Mouse (Mus musculus) limb, embryonic 15.5 days (tissue): ENCODE data around the gene Abhd15. TPM values are rescaled to one million over a fixed set of nuclear protein-coding genes. Genes with fewer than 3 reads are reported as not detected.

Source experiments
- ATAC-seq: fragments of 200-750 bp; cut with Nextera tagmentation; 2 replicates; pipeline ENCODE4 v1.8.0; 2017; ENCODE audit warnings: low read depth, moderate TSS enrichment; ENCODE audit not compliant: insufficient number of reproducible peaks, low FRiP score, low TSS enrichment
- H3K27ac ChIP-seq: fragments of 300-500 bp; sonication (generic); 2 replicates; pipeline ENCODE4 v1.5.1; 2015; ENCODE audit warnings: moderate library complexity, mild to moderate bottlenecking, inconsistent platforms
- H3K27me3 ChIP-seq: fragments of 300-500 bp; sonication (generic); 2 replicates; pipeline ENCODE4 v1.6.1; 2015; ENCODE audit warnings: inconsistent platforms
- H3K36me3 ChIP-seq: fragments of 300-500 bp; sonication (generic); 2 replicates; pipeline ENCODE4 v1.6.1; 2015; ENCODE audit warnings: inconsistent platforms
- H3K4me1 ChIP-seq: fragments of 300-500 bp; sonication (generic); 2 replicates; pipeline ENCODE4 v1.6.1; 2015; ENCODE audit warnings: inconsistent platforms
- H3K4me2 ChIP-seq: fragments of 300-500 bp; sonication (generic); 2 replicates; pipeline ENCODE4 v1.6.1; 2015; ENCODE audit warnings: mild to moderate bottlenecking, inconsistent platforms
- H3K4me3 ChIP-seq: fragments of 300-500 bp; sonication (generic); 2 replicates; pipeline ENCODE4 v1.5.1; 2015; ENCODE audit warnings: mild to moderate bottlenecking, inconsistent platforms
- H3K9ac ChIP-seq: fragments of 300-500 bp; sonication (generic); 2 replicates; pipeline ENCODE4 v1.6.1; 2015; ENCODE audit warnings: inconsistent platforms
- H3K9me3 ChIP-seq: fragments of 300-500 bp; sonication (generic); 2 replicates; pipeline ENCODE4 v1.6.1; 2016; ENCODE audit warnings: inconsistent platforms
- WGBS: fragments of 180-500 bp; shearing (Covaris S2); methylation state at CpG from one replicate; pipeline ENCODE4 v1.1.7; 2015; 5-methylcytosine and 5-hydroxymethylcytosine counted together
- polyA plus RNA-seq: library from polyadenylated mRNA; unstranded; fragments of >200 nt; fragmentation: Nextera tagmentation; extraction: Ambion mirVana; gene quantifications from 2 replicates; pipeline ENCODE4 v1.2.1, GENCODE M21; 2015

Abhd15 gene
- polyA plus RNA-seq, 1 experiment from 2014 or later: 3.0 TPM

GRCm38 (mm10) chr11:77504377-77504776, 10.5 kb upstream of the Abhd15 start:
- WGBS: 92% methylated on average over 19 of the region's 19 CpGs
- H3K4me2 ChIP-seq: no peak overlapping the region
- no peak overlapping the region for H3K9ac ChIP-seq
- peaks cover 52% of the 10 kb centered on the region for H3K4me1 ChIP-seq
- H3K27me3 ChIP-seq: no peaks in the 10 kb centered on the region
- H3K36me3 ChIP-seq: peaks cover 77% of the 10 kb centered on the region
- no peak overlapping the region for H3K4me3 ChIP-seq
- no peaks in the 10 kb centered on the region for H3K9me3 ChIP-seq
- 0 out of 2 replicates have a peak overlapping the region, but pooled peaks have one; percentile 0 for H3K27ac ChIP-seq
- ATAC-seq: no peak

- peaks cover 72% of the 10 kb centered on the region for H3K36me3 ChIP-seq
- no peak overlapping the region for H3K9ac ChIP-seq
- H3K27ac ChIP-seq: no peak overlapping the region
- H3K9me3 ChIP-seq: no peaks in the 10 kb centered on the region
- no peak for ATAC-seq
- no peak overlapping the region for H3K4me3 ChIP-seq
- H3K4me2 ChIP-seq: no peak overlapping the region
- H3K27me3 ChIP-seq: no peaks in the 10 kb centered on the region
- 89% methylated on average over 22 of the region's 22 CpGs for WGBS
- peaks cover 48% of the 10 kb centered on the region for H3K4me1 ChIP-seq
These were observed 9.5 kb upstream of the Abhd15 start for GRCm38 (mm10) chr11:77505291-77505980.

GRCm38 (mm10) chr11:77506273-77506672, 8.6 kb upstream of the Abhd15 start:
- no peak overlapping the region for H3K4me3 ChIP-seq

GRCm38 (mm10) chr11:77506941-77507340, 8.0 kb upstream of the Abhd15 start:
- Histone ChIP-seq H3K27ac (peak overlapping the region; percentile 71; the same call in 1 of the 2 replicates), H3K36me3 (peaks cover 65% of the 10 kb centered on the region), H3K9me3 (no peaks in the 10 kb centered on the region), H3K9ac (0 out of 2 replicates have a peak overlapping the region, but pooled peaks have one; percentile 2), H3K4me2 (no peak overlapping the region), H3K4me3 (no peak overlapping the region), H3K4me1 (peaks cover 45% of the 10 kb centered on the region), H3K27me3 (no peaks in the 10 kb centered on the region)
- no peak for ATAC-seq
- WGBS: 77% methylated on average over 6 of the region's 6 CpGs

More at GRCm38 (mm10) chr11:77506273-77506672, 8.6 kb upstream of the Abhd15 start:
- 77% methylated on average over 14 of the region's 14 CpGs for WGBS
- ATAC-seq: no peak
- H3K9ac ChIP-seq: 0 out of 2 replicates have a peak overlapping the region, but pooled peaks have one; percentile 2
- no peak overlapping the region for H3K4me2 ChIP-seq
- H3K9me3 ChIP-seq: no peaks in the 10 kb centered on the region
- H3K36me3 ChIP-seq: peaks cover 66% of the 10 kb centered on the region
- H3K27me3 ChIP-seq: no peaks in the 10 kb centered on the region
- peak overlapping the region; percentile 18; the same call in 1 of the 2 replicates for H3K27ac ChIP-seq
- H3K4me1 ChIP-seq: peaks cover 40% of the 10 kb centered on the region

- H3K27me3 ChIP-seq: no peaks in the 10 kb centered on the region
- H3K4me2 ChIP-seq: no peak overlapping the region
- WGBS: 62% methylated on average over 4 of the region's 4 CpGs
- peaks cover 48% of the 10 kb centered on the region for H3K4me1 ChIP-seq
- H3K4me3 ChIP-seq: no peak overlapping the region
- no peaks in the 10 kb centered on the region for H3K9me3 ChIP-seq
- no peak for ATAC-seq
- peak overlapping the region; percentile 71 for H3K27ac ChIP-seq
- no peak overlapping the region for H3K9ac ChIP-seq
- peaks cover 62% of the 10 kb centered on the region for H3K36me3 ChIP-seq
These were observed 7.5 kb upstream of the Abhd15 start for GRCm38 (mm10) chr11:77507426-77507825.

- peak overlapping the region; percentile 71 for H3K4me2 ChIP-seq
- H3K27ac ChIP-seq: peak overlapping the region; percentile 71
- peak overlapping the region; percentile 39; the same call in 1 of the 2 replicates for H3K9ac ChIP-seq
- ATAC-seq: peak; percentile 58; the same call in 1 of the 2 replicates
- peak overlapping the region; percentile 41 for H3K4me3 ChIP-seq
- H3K36me3 ChIP-seq: peaks cover 53% of the 10 kb centered on the region
- WGBS: 16% methylated on average over 49 of the region's 49 CpGs
- no peaks in the 10 kb centered on the region for H3K27me3 ChIP-seq
- H3K4me1 ChIP-seq: peaks cover 40% of the 10 kb centered on the region
- H3K9me3 ChIP-seq: no peaks in the 10 kb centered on the region
These were observed 6.6 kb upstream of the Abhd15 start for GRCm38 (mm10) chr11:77508068-77509021.

- no peak overlapping the region for H3K4me3 ChIP-seq
- peaks cover 14% of the 10 kb centered on the region for H3K27me3 ChIP-seq
- no peak overlapping the region for H3K27ac ChIP-seq
- ATAC-seq: no peak
- H3K36me3 ChIP-seq: peaks cover 23% of the 10 kb centered on the region
- no peaks in the 10 kb centered on the region for H3K9me3 ChIP-seq
- WGBS: 73% methylated on average over 5 of the region's 5 CpGs
- H3K9ac ChIP-seq: no peak overlapping the region
- peaks cover 66% of the 10 kb centered on the region for H3K4me1 ChIP-seq
- H3K4me2 ChIP-seq: 0 out of 2 replicates have a peak overlapping the region, but pooled peaks have one; percentile 72
These were observed 3.6 kb upstream of the Abhd15 start for GRCm38 (mm10) chr11:77511336-77511735.

- peak overlapping the region; percentile 92 for H3K27ac ChIP-seq
- peak overlapping the region; percentile 72 for H3K4me3 ChIP-seq
- peaks cover 48% of the 10 kb centered on the region for H3K4me1 ChIP-seq
- peak overlapping the region; percentile 72 for H3K4me2 ChIP-seq
- H3K36me3 ChIP-seq: peaks cover 9% of the 10 kb centered on the region
- peak; percentile 84 for ATAC-seq
- H3K27me3 ChIP-seq: peaks cover 25% of the 10 kb centered on the region
- peak overlapping the region; percentile 67 for H3K9ac ChIP-seq
- H3K9me3 ChIP-seq: no peaks in the 10 kb centered on the region
- under 1% methylated on average over 72 of the region's 84 CpGs for WGBS
These were observed 1.8 kb upstream of the Abhd15 start for GRCm38 (mm10) chr11:77512891-77513810.

- Histone ChIP-seq H3K9ac (0 out of 2 replicates have a peak overlapping the region, but pooled peaks have one; percentile 33), H3K36me3 (peaks cover 9% of the 10 kb centered on the region), H3K4me3 (peak overlapping the region; percentile 72), H3K27me3 (peaks cover 30% of the 10 kb centered on the region), H3K4me1 (peaks cover 42% of the 10 kb centered on the region), H3K4me2 (peak overlapping the region; percentile 72), H3K27ac (0 out of 2 replicates have a peak overlapping the region, but pooled peaks have one; percentile 23), H3K9me3 (no peaks in the 10 kb centered on the region)
- no peak for ATAC-seq
- WGBS: 9% methylated on average over 10 of the region's 10 CpGs
These were observed 1.1 kb upstream of the Abhd15 start for GRCm38 (mm10) chr11:77513811-77514170.

GRCm38 (mm10) chr11:77514281-77514831, 565 bp upstream of the Abhd15 start:
- Histone ChIP-seq H3K4me2 (peak overlapping the region; percentile 97), H3K9me3 (no peaks in the 10 kb centered on the region), H3K4me1 (peaks cover 37% of the 10 kb centered on the region), H3K27me3 (peaks cover 30% of the 10 kb centered on the region), H3K36me3 (peaks cover 5% of the 10 kb centered on the region), H3K9ac (no peak overlapping the region), H3K4me3 (peak overlapping the region; percentile 72), H3K27ac (peak overlapping the region; percentile 8; the same call in 1 of the 2 replicates)
- 14% methylated on average over 19 of the region's 19 CpGs for WGBS
- no peak for ATAC-seq
